Mouse (Mus musculus): ENCODE data around the gene Hexim1. TPM values are rescaled to one million over a fixed set of nuclear protein-coding genes. Genes with fewer than 3 reads are reported as not detected.

Gene Hexim1
- total and polyA plus RNA-seq, 2 experiments, result 10.2 to 12.1 TPM

DNA sequence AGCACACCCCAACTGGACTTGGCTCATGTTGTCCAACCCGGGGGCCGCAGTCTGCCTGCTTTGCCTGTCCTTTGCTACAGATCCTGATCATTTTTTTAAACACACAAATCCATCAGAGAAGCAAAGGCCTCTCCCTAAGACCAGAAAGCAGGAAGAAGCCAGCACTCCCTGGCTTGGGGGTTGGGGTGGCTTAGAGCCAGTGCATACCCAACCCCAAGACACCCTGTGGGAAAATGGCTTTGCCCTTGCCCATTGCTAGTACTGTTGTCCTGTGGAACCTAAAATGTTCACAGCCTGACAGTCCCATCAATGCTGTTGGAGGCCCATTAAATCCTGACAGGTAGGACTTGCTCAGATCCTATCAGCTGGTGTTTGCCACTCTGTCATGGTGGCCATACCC lies 46.3 kb upstream of the Hexim1 start:
- Histone ChIP-seq H3K4me1 (ENCODE audit: control insufficient read depth, insufficient read depth, low read length) (peaks cover 7% of the 10 kb centered on the region; the same call in 1 of the 2 replicates), H3K9ac (ENCODE audit: low read depth, low read length) (no peak overlapping the region), H3K27me3 (ENCODE audit: control insufficient read depth, insufficient read depth, low read length) (no peaks in the 10 kb centered on the region), H3K27ac (replicated peaks; ENCODE audit: insufficient read depth, low read depth, low read length) (no peak overlapping the region), H3K4me3 (ENCODE audit: insufficient read depth, low read depth, low read length) (no peak overlapping the region), H3K36me3 (ENCODE audit: control insufficient read depth, insufficient read depth, low read length) (peaks cover 29% of the 10 kb centered on the region), H3K79me2 (ENCODE audit: control insufficient read depth, insufficient read depth, low read length) (no peaks in the 10 kb centered on the region)
- TF ChIP-seq POLR2A (IDR thresholded peaks at IDR 0.05; ENCODE audit: extremely low read depth, insufficient read depth, low read length) (no peak), CTCF (IDR thresholded peaks at IDR 0.05; ENCODE audit: low read depth, low read length) (no peak)
- WGBS, result 98% methylated on average over 2 of the region's 2 CpGs
- no peak for DNase-seq (ENCODE audit: extremely low read depth, low read depth, low spot score)

- no peak for TF ChIP-seq CTCF (IDR thresholded peaks at IDR 0.05; ENCODE audit: low read depth, low read length)
- no peak for TF ChIP-seq POLR2A (IDR thresholded peaks at IDR 0.05; ENCODE audit: extremely low read depth, insufficient read depth, low read length)
- Histone ChIP-seq H3K79me2 (ENCODE audit: control insufficient read depth, insufficient read depth, low read length) (no peaks in the 10 kb centered on the region), H3K4me3 (ENCODE audit: insufficient read depth, low read depth, low read length) (no peak overlapping the region), H3K9ac (ENCODE audit: low read depth, low read length) (no peak overlapping the region), H3K27me3 (ENCODE audit: control insufficient read depth, insufficient read depth, low read length) (no peaks in the 10 kb centered on the region), H3K4me1 (ENCODE audit: control insufficient read depth, insufficient read depth, low read length) (peaks cover 7% of the 10 kb centered on the region; the same call in 1 of the 2 replicates), H3K36me3 (ENCODE audit: control insufficient read depth, insufficient read depth, low read length) (peaks cover 24% of the 10 kb centered on the region), H3K27ac (replicated peaks; ENCODE audit: insufficient read depth, low read depth, low read length) (no peak overlapping the region)
- DNase-seq (ENCODE audit: extremely low read depth, low read depth, low spot score), result no peak
- 97% methylated on average over 10 of the region's 10 CpGs for WGBS
These were observed 45.6 kb upstream of the Hexim1 start for GRCm38 (mm10) chr11:103070322-103070880.

DNA sequence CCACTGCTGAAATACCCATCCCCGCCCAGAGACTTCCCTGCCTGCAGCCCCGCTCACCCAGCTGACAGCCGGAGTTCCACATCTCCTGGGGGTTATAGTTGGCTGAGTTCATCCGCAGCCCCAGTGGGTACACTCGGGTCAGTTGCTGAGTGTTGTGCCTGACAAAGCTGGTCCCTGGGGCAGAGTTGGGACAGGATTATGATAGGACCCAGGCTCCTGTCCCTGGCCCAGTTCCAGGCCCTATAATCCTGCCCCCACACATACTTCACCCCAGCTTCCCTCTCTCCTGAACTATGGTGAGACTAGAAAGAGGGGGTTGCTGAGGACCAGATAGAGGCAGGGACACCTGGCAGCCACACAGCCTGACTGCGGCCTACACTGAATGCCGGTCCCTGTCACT lies 42.4 kb upstream of the Hexim1 start:
- Histone ChIP-seq H3K36me3 (ENCODE audit: control insufficient read depth, insufficient read depth, low read length) (peaks cover 3% of the 10 kb centered on the region; the same call in 1 of the 2 replicates), H3K27ac (replicated peaks; ENCODE audit: insufficient read depth, low read depth, low read length) (no peak overlapping the region), H3K27me3 (ENCODE audit: control insufficient read depth, insufficient read depth, low read length) (no peaks in the 10 kb centered on the region), H3K79me2 (ENCODE audit: control insufficient read depth, insufficient read depth, low read length) (no peaks in the 10 kb centered on the region), H3K9ac (ENCODE audit: low read depth, low read length) (no peak overlapping the region), H3K4me1 (ENCODE audit: control insufficient read depth, insufficient read depth, low read length) (no peaks in the 10 kb centered on the region), H3K4me3 (ENCODE audit: insufficient read depth, low read depth, low read length) (no peak overlapping the region)
- WGBS, result 96% methylated on average over 7 of the region's 7 CpGs
- TF ChIP-seq CTCF (IDR thresholded peaks at IDR 0.05; ENCODE audit: low read depth, low read length) (no peak), POLR2A (IDR thresholded peaks at IDR 0.05; ENCODE audit: extremely low read depth, insufficient read depth, low read length) (no peak)
- DNase-seq (ENCODE audit: extremely low read depth, low read depth, low spot score), result no peak

- Histone ChIP-seq H3K27me3 (ENCODE audit: control insufficient read depth, insufficient read depth, low read length) (no peaks in the 10 kb centered on the region), H3K36me3 (ENCODE audit: control insufficient read depth, insufficient read depth, low read length) (no peaks in the 10 kb centered on the region), H3K9ac (ENCODE audit: low read depth, low read length) (no peak overlapping the region), H3K27ac (replicated peaks; ENCODE audit: insufficient read depth, low read depth, low read length) (no peak overlapping the region), H3K79me2 (ENCODE audit: control insufficient read depth, insufficient read depth, low read length) (no peaks in the 10 kb centered on the region), H3K4me1 (ENCODE audit: control insufficient read depth, insufficient read depth, low read length) (no peaks in the 10 kb centered on the region), H3K4me3 (ENCODE audit: insufficient read depth, low read depth, low read length) (no peak overlapping the region)
- no peak for DNase-seq (ENCODE audit: extremely low read depth, low read depth, low spot score)
- WGBS, result 84% methylated on average over 10 of the region's 10 CpGs
- TF ChIP-seq CTCF (IDR thresholded peaks at IDR 0.05; ENCODE audit: low read depth, low read length) (no peak), POLR2A (IDR thresholded peaks at IDR 0.05; ENCODE audit: extremely low read depth, insufficient read depth, low read length) (no peak)
These were observed 41.8 kb upstream of the Hexim1 start for GRCm38 (mm10) chr11:103074121-103074650.

DNA sequence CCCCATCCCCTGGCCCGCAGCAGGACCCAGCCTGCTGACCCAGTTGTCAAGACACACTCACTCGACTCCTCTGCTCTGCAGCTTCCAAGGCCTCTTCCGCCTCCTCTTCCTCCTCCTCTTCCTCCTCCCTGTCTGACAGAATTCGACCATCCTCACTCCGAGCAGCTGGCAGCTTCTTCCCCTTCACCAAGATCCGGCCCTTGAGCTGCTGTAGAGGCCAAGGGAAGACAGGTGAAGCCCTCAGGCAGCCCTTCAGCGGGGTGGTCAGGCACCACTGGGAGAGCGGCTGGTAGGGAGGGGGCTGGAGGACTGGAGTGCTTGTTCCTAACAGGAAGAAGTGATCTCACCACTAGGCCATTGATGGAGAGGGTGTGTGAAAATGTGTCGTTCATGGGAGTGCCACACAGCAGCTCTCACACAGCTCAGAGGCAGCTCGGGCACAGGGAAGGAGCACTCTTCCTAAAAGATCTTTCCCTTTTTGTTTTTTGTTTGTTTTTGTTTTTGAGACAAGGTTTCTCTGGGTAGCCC lies 41.2 kb upstream of the Hexim1 start:
- Histone ChIP-seq H3K27me3 (ENCODE audit: control insufficient read depth, insufficient read depth, low read length) (no peaks in the 10 kb centered on the region), H3K4me1 (ENCODE audit: control insufficient read depth, insufficient read depth, low read length) (no peaks in the 10 kb centered on the region), H3K9ac (ENCODE audit: low read depth, low read length) (no peak overlapping the region), H3K27ac (replicated peaks; ENCODE audit: insufficient read depth, low read depth, low read length) (no peak overlapping the region), H3K4me3 (ENCODE audit: insufficient read depth, low read depth, low read length) (no peak overlapping the region), H3K79me2 (ENCODE audit: control insufficient read depth, insufficient read depth, low read length) (no peaks in the 10 kb centered on the region), H3K36me3 (ENCODE audit: control insufficient read depth, insufficient read depth, low read length) (no peaks in the 10 kb centered on the region)
- DNase-seq (ENCODE audit: extremely low read depth, low read depth, low spot score), result no peak
- TF ChIP-seq POLR2A (IDR thresholded peaks at IDR 0.05; ENCODE audit: extremely low read depth, insufficient read depth, low read length), result no peak
- no peak for TF ChIP-seq CTCF (IDR thresholded peaks at IDR 0.05; ENCODE audit: low read depth, low read length)
- WGBS, result 48% methylated on average over 10 of the region's 10 CpGs

DNA sequence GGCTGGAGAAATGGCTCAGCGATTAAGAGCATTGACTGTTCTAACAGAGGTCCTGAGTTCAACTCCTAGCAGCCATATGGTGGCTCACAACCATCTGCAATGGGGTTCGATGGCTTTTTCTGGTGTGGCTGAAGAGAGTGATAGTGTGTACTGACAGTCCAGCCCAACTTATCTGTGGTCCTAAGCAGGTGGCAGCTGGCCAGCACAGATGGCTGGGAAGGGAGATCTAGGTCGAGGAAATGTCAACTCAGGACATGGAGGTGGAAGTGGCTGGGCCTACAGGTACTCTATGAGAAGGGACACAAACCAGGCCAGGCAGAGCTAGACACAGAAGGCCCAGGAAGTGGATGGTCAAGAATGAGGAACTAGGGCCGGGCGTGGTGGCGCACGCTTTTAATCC lies 40.0 kb upstream of the Hexim1 start:
- H3K4me1 ChIP-seq (ENCODE audit: control insufficient read depth, insufficient read depth, low read length), result no peaks in the 10 kb centered on the region
- WGBS, result 81% methylated on average over 7 of the region's 7 CpGs
- no peaks in the 10 kb centered on the region for H3K36me3 ChIP-seq (ENCODE audit: control insufficient read depth, insufficient read depth, low read length)
- H3K9ac ChIP-seq (ENCODE audit: low read depth, low read length), result no peak overlapping the region
- TF ChIP-seq POLR2A (IDR thresholded peaks at IDR 0.05; ENCODE audit: extremely low read depth, insufficient read depth, low read length) (no peak), CTCF (IDR thresholded peaks at IDR 0.05; ENCODE audit: low read depth, low read length) (no peak)
- H3K79me2 ChIP-seq (ENCODE audit: control insufficient read depth, insufficient read depth, low read length), result no peaks in the 10 kb centered on the region
- no peak overlapping the region for H3K4me3 ChIP-seq (ENCODE audit: insufficient read depth, low read depth, low read length)
- no peak for DNase-seq (ENCODE audit: extremely low read depth, low read depth, low spot score)
- peaks cover 6% of the 10 kb centered on the region for H3K27me3 ChIP-seq (ENCODE audit: control insufficient read depth, insufficient read depth, low read length)
- no peak overlapping the region for H3K27ac ChIP-seq (replicated peaks; ENCODE audit: insufficient read depth, low read depth, low read length)
